Mouse (Mus musculus): ENCODE data around the gene Hs6st3. TPM values are rescaled to one million over a fixed set of nuclear protein-coding genes. Genes with fewer than 3 reads are reported as not detected.
"Not testable (repeated sequence)": the region's sequence is repeated elsewhere in the genome, so short reads cannot be mapped to it uniquely, and the experiment has no call there.

Gene Hs6st3
- total RNA-seq, 2 experiments from 2014 or later: not detected

DNA sequence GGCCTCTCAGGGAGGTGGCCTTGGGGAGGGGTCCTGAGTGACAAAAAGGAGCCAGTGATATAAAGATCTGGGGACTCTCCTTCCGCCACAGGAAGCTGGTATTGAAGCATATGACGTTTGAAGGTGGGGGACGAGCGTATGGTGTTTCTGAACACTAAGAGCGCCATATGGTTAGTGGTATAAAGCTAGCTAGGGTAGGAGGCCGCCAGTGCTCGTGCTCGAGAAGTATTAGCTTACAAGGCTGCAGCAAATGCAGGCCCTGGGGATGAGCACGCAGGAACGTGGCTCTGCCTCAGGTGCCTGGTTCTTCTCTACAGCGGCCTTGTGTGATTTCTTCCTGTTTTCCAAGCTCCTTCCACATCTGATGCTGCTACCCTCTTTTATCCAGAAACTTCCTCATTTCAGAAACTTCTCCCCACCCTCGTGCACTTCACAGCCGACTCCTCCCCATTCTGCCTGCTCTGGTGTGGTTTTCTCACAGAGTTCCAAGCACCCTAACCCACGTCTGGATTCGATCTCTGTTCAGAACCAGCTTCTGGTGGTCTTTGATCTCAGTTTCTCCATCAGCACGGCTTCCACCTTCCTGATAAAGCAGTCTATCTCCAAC is 110.0 kb downstream of the Hs6st3 start:
- no peak for DNase-seq
- intact Hi-C loops (cut with DNase I): no loop called here

- intact Hi-C loops (cut with DNase I): no loop called here
- DNase-seq: no peak
These were observed 112.2 kb downstream of the Hs6st3 start for GRCm38 (mm10) chr14:119250353-119250752.

GRCm38 (mm10) chr14:119255396-119255795 is 117.3 kb downstream of the Hs6st3 start:
- intact Hi-C loops (cut with DNase I): no loop called here
- no peak for DNase-seq

- intact Hi-C loops (cut with DNase I): no loop called here
- DNase-seq: no peak
These were observed 118.9 kb downstream of the Hs6st3 start for GRCm38 (mm10) chr14:119257072-119257471.

- intact Hi-C loops (cut with DNase I): no loop called here
- no peak for DNase-seq
These were observed 122.2 kb downstream of the Hs6st3 start for GRCm38 (mm10) chr14:119260176-119260962.

- no peak for DNase-seq
- intact Hi-C loops (cut with DNase I): no loop called here
These were observed 128.2 kb downstream of the Hs6st3 start for GRCm38 (mm10) chr14:119266334-119266733.

GRCm38 (mm10) chr14:119273088-119273487 is 134.9 kb downstream of the Hs6st3 start:
- intact Hi-C loops (cut with DNase I): no loop called here
- no peak for DNase-seq

- DNase-seq; intact Hi-C loops (cut with DNase I): not testable (repeated sequence)
These were observed 140.0 kb downstream of the Hs6st3 start for GRCm38 (mm10) chr14:119278156-119278555.

GRCm38 (mm10) chr14:119283951-119284350 is 145.8 kb downstream of the Hs6st3 start:
- intact Hi-C loops (cut with DNase I): no loop called here
- no peak for DNase-seq

DNA sequence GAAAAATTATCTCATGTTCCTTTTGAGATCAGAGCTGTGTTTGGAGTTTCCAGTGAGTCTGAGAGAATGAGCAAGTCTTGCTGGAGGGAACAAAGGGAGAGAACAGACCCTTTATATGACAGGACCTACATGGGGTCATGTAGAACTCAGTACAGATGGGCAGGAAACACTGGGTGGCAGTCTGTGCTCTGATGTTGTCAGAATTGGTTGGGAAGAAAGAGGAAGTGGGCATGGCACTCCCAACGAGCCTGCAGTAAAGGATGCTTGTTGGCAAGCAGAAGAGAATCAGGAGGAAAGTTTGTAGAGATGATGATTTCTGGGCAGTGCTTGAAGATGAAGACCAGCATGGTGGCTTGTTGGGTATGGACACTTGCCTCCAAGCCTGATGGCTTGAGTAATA is 151.5 kb downstream of the Hs6st3 start:
- DNase-seq: no peak
- intact Hi-C loops (cut with DNase I): no loop called here

DNA sequence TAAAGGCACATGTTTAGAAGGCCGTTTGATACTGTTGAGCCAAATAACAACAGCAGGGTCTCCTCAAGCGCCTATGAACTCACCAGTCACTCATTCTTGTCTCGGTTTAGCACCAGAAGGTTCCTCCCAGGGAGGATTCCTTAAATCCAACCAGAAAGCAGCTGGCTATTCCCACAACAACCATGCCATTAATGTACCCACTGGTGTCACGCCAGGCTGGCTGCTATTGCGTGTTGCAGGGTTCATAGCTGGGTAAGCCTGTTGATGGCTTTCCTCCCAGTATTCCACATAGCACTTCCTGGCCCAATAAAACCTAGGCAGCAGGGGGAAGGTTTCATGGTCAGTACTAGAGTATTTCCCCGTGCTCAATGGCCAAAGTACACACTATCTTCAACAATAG is 155.9 kb downstream of the Hs6st3 start:
- DNase-seq: no peak
- intact Hi-C loops (cut with DNase I): no loop called here

DNA sequence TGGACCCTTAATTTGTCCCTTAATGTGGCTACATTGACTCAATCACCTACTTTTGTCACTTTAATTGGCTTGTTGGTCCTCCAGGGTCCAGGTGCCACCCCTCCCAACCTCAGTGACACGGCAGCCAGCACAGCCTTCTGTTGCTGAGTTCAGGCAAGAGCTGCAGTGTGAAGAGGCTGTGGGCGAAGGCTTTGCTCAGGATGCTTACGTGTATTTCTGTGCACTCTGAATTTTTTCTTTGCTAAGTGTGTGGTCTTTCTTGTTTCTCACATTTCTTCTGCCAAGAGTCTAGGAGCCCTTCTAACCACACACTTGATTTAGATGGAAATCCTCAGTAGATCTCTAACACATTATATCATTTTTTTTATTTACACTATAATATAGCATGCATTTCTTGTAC is 168.3 kb downstream of the Hs6st3 start:
- intact Hi-C loops (cut with DNase I): no loop called here
- DNase-seq: no peak

- intact Hi-C loops (cut with DNase I): no loop called here
These were observed 180.2 kb downstream of the Hs6st3 start for GRCm38 (mm10) chr14:119318379-119318778.

GRCm38 (mm10) chr14:119347236-119347635 is 209.1 kb downstream of the Hs6st3 start:
- DNase-seq: no peak
- intact Hi-C loops (cut with DNase I): no loop called here

More at GRCm38 (mm10) chr14:119318379-119318778, 180.2 kb downstream of the Hs6st3 start:
- no peak for DNase-seq

- no peak for DNase-seq
- intact Hi-C loops (cut with DNase I): no loop called here
These were observed 223.3 kb downstream of the Hs6st3 start for GRCm38 (mm10) chr14:119361414-119361813.

DNA sequence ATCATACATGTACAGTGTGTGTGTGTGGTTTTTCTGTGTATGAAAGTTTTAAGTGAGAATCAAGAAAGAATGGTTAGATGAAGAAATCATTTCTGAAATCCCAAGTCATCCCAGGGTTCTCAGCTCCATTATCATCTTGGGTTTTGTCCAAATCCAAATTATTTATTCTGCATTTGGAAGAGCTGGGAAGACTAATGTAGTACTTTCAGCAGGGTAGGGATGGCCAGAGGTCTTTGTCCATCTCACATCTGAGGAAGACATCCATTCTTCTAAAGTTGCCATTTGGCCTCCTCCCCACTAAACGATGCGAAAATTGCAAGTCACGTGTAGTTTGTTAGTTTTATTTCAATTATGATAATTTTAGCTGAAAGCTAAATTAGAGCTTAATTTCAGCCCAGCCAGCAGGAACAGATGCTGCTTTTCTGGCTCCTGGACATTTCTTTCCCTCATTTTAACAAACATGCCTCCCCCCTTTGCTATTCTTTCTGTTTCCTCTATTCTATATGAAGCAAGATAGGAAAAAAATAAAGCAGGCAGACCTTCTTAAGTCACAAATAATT is 229.8 kb downstream of the Hs6st3 start:
- intact Hi-C loops (cut with DNase I): no loop called here
- no peak for DNase-seq

DNA sequence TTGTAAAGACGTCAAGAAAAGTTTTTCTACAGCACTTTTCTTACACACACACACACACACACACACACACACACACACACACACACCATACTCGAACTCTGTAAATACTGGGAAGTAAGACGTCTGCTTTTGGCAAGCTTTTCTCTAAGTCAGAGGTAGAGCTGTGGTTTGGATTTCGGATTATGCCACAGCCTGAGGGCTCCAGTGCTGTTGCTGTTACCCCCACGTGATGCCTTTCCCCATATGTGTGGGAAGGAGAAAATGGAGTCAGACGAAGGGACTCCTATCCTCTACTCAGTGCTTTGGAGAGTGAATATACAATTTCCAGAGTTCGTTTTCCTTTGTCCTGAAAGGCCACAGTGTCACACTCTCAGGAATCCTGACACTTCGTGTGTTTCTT is 231.1 kb downstream of the Hs6st3 start:
- intact Hi-C loops (cut with DNase I): no loop called here
- no peak for DNase-seq

GRCm38 (mm10) chr14:119370013-119370412 is 231.9 kb downstream of the Hs6st3 start:
- DNase-seq: no peak
- intact Hi-C loops (cut with DNase I): no loop called here

DNA sequence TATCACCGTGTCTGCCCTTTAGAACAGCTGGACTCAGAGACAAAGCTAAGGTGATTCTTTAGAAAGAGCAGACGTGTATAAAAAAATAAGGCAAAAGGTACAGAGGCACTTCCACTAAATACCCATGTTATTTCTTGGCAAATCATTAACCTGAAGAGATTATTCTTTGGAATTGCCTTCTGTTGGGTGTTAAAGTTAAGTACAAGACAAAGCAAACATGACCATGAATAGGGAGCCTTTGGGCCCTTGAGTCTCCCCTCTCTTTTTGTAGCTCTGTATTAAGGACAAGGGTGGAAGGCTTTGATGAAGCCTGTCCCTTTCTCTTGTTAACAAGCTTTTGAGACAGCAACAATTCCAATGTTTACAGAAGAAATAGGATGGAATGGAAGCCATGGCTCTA is 241.2 kb downstream of the Hs6st3 start:
- intact Hi-C loops (cut with DNase I): no loop called here
- DNase-seq: no peak

DNA sequence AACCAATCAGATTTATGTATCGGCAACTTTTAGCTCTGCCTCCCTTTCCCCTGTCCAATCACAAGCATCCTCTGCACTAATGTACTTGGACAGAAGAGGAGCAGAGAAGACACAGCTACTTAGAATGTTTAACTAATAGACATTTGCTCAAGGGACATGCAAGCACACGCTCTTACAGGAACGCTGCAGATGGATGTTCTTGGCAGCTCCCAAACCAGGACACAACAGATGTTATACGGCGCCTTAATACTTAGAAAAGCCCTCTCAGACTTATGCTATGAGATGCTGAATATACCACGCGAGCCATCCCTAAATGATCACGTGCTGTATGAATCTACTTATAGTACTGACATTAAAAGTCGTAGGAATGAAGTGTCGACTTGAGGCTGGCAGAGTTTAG is 263.5 kb downstream of the Hs6st3 start:
- DNase-seq: no peak
- intact Hi-C loops (cut with DNase I): no loop called here

DNA sequence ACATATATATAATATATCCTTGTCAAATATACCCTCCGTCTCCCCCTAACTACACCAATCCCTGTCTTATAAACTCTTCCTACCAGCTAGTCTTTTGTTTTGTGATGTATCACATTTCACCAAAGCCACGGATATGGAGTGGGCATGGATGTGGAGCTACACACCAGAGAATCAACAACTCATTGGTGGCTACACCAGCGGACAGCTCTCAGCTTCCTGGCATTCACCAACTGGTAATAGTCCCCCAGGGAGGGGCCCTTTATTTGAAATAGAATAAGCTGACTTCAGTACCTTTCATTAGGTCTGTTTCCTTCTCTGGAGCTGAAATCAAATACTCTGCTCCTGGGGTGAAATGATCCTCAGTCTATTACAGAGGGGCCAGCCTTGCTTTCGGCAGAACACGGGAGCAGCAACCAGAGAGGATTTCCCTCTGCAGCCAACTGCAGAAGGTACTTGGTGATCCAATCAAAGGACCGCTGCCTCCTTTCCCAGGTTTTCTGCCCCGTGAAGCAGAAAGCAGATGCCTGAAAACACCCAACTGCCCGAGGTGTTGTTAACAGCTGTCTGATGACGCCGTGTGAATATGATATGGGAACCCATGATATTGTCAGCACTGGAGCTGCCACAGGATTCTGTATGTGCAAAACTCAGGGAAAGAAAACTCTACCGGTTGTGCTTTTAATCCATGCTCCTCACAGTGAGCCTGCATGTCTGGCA is 271.4 kb downstream of the Hs6st3 start:
- intact Hi-C loops (cut with DNase I): no loop called here
- no peak for DNase-seq

Measured in heart, postnatal 36 days (tissue).